Mouse (Mus musculus): ENCODE data around the gene Gm5169. TPM values are rescaled to one million over a fixed set of nuclear protein-coding genes. Genes with fewer than 3 reads are reported as not detected.

The Gm5169 gene
- 53.4 TPM for polyA plus RNA-seq (2014; fragmentation: Illumina TruSeq; extraction: RNeasy Lipid Tissue Mini Kit (QIAGEN cat#74804); ENCODE audit: low read depth, low replicate concordance)

GRCm38 (mm10) chrX:25301355-25301754 is at the start of gene Gm5169:
Gene Gm5169, minus strand, starts transcription at chrX:25301455.

All from testis, adult 10 weeks (tissue).